Mouse (Mus musculus) ZHBTc4 (cell line): ENCODE measurements around the gene Mlc1.

Experiments
- DNase-seq: peaks from one replicate; pipeline ENCODE4 v3.0.0-alpha.2; 2011; ENCODE audit warnings: low read depth, low spot score

Gene Mlc1

GRCm38 (mm10) chr15:88937291-88937650 lies 41.5 kb downstream of the Mlc1 start:
- DNase-seq: no peak

- DNase-seq: peak; percentile 24
Observed at GRCm38 (mm10) chr15:88936619-88937290, 42.1 kb downstream of the Mlc1 start.

GRCm38 (mm10) chr15:88934141-88934540 lies 44.7 kb downstream of the Mlc1 start:
- no peak for DNase-seq

DNA sequence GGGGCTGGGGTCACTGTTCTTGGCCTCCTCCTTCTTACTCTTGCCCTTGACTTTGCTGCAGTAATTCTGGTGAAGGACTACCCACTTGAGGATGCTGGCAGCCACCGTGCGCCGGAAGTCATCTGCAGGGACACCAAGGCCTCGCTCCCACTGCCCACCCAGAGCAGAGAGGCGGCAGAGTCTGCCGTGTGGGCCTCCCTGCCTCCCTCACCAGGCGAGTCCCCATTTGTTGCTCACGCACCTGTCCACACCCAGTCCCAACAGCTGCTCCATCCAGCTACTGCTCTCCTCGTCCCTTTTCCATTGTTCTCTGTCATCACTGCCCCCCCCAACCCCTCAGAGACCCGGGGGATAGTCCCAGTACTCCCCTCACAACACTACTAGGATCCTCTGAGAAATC lies 46.1 kb downstream of the Mlc1 start:
- DNase-seq: no peak

GRCm38 (mm10) chr15:88921992-88922310 lies 56.9 kb downstream of the Mlc1 start:
- DNase-seq: no peak

DNA sequence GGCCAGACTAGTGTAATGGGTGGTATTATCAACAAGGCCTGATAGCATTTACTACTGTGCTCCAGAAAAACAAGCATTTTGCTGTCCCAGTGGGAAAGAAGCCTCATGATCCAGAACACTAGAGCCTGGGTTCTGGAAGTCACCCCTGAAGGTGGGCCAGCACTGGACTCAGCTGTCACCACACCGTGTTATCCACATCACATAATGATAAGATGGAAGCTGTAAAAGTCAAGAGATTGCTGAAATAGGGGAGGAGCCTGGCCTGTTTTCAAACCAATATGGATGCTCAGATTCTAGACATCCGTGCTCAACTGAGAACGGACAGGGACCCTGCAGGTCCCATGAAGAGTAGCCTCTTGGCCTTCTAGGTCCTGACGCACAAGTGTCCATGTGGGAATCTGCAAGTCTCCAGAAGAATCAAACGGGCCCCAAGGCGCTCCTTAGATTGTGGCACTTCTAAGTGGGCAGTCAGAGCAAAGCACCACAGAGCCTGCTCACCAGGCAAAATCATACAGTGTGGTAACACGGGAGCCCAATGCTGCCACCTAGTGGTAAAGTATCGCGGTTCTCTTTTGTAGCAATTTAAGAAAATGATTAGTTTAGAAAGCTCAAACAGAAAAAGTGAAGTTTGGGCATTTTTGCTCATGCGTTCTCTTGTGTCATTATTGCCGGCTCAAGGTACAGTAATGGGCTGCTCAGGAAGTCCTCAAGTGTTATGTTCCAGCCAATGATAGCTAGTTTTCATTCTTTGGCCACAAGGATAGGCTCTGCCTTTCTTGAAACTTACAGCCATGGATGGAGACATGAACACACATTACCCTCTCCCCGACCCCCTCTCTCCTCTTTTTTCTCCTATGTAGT lies 57.4 kb downstream of the Mlc1 start:
- peak; percentile 85 for DNase-seq

DNA sequence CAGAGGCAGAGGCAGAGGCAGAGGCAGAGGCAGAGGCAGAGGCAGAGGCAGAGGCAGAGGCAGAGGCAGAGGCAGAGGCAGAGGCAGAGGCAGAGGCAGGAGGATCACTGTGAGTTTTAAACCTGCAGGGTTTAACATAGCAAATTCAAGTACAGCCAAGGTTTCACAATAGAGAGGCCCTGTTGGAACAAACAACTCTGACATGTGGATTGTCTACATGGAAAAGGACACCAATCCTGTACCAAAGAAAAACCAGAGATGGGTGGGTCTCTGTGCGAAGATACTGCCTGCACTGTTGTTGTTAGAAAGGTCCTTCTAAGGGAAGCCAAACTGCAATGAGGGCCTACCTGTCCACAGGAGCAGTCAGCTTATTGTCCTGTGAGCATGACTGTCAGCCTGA lies 58.7 kb downstream of the Mlc1 start:
- DNase-seq: no peak

DNA sequence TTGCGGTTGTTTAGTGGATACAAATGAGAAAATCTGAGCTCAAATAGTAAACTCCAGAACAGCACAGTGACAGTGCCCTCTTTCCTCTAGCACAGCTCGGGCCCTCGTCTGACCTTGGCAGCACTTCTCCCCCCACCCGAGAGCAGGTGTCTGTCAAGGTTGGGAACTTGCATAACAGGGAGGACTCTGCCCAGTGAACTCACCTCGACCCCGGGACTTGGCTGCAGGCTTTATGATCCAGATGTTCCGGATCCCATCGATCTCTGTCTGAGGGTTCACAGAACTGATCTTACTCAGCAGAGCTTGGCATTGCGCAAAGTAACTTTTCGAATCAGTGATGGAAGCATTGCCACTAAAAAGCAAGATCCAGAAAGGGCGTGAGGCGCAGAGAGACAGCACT lies 59.5 kb downstream of the Mlc1 start:
- peak; percentile 62 for DNase-seq

- no peak for DNase-seq
Observed at GRCm38 (mm10) chr15:88917126-88917525, 61.7 kb downstream of the Mlc1 start.

GRCm38 (mm10) chr15:88916366-88916765 lies 62.4 kb downstream of the Mlc1 start:
- peak; percentile 63 for DNase-seq

DNA sequence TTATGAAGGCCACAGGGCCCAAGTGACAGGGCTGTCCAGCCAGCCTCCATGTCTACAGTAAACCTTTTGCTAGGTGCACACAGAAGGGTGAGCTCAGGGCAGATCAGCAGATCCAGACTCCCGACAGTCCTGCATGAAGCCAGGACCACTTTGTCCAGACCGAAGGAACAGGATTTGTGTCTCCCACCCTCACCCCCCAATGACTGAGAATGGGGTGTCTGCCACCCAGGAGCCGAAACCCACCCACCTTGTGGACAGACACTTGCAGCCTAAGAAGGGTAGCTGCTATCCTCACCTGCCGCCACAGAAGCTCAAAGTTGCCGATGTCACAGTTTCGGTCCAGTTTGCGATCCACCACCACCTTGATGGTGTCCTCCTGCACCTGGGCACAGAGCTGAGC lies 63.8 kb downstream of the Mlc1 start:
- DNase-seq: no peak

- DNase-seq: peak; percentile 54
Observed at GRCm38 (mm10) chr15:88906347-88906746, 72.5 kb downstream of the Mlc1 start.
